Mouse (Mus musculus) lung, embryonic 15.5 days (tissue): ENCODE results near the gene Foxp1. TPM values are rescaled to one million over a fixed set of nuclear protein-coding genes. Genes with fewer than 3 reads are reported as not detected.
A peak's percentile ranks its signal among the peaks of the same experiment; 100 is the strongest.

Experiments
- ATAC-seq: fragments of 200-750 bp; cut with Nextera tagmentation; 2 replicates; pipeline ENCODE4 v1.8.0; 2017; ENCODE audit warnings: moderate number of reproducible peaks, borderline replicate concordance; ENCODE audit not compliant: low FRiP score, low TSS enrichment; ENCODE audit errors: extremely low read depth
- H3K27ac ChIP-seq: fragments of 300-500 bp; sonication (generic); 2 replicates; pipeline ENCODE4 v1.5.1; 2015; ENCODE audit warnings: moderate library complexity, mild to moderate bottlenecking, inconsistent platforms
- H3K27me3 ChIP-seq: fragments of 300-500 bp; sonication (generic); 2 replicates; pipeline ENCODE4 v1.6.1; 2015; ENCODE audit warnings: inconsistent platforms
- H3K36me3 ChIP-seq: fragments of 300-500 bp; sonication (generic); 2 replicates; pipeline ENCODE4 v1.6.1; 2015; ENCODE audit warnings: inconsistent platforms
- H3K4me1 ChIP-seq: fragments of 300-500 bp; sonication (generic); 2 replicates; pipeline ENCODE4 v1.6.1; 2015; ENCODE audit warnings: inconsistent platforms
- H3K4me2 ChIP-seq: fragments of 300-500 bp; sonication (generic); 2 replicates; pipeline ENCODE4 v1.6.1; 2015; ENCODE audit warnings: inconsistent platforms, mild to moderate bottlenecking, moderate library complexity
- H3K4me3 ChIP-seq: fragments of 300-500 bp; sonication (generic); 2 replicates; pipeline ENCODE4 v1.5.1; 2015; ENCODE audit warnings: mild to moderate bottlenecking, inconsistent platforms
- H3K9ac ChIP-seq: fragments of 300-500 bp; sonication (generic); 2 replicates; pipeline ENCODE4 v1.6.1; 2015; ENCODE audit warnings: inconsistent platforms
- H3K9me3 ChIP-seq: fragments of 300-500 bp; sonication (generic); 2 replicates; pipeline ENCODE4 v1.6.1; 2016; ENCODE audit warnings: inconsistent platforms
- WGBS: fragments of 180-500 bp; shearing (Covaris S2); methylation state at CpG from one replicate; pipeline ENCODE4 v1.1.7; 2015; 5-methylcytosine and 5-hydroxymethylcytosine counted together
- polyA plus RNA-seq: library from polyadenylated mRNA; unstranded; fragments of >200 nt; fragmentation: Nextera tagmentation; extraction: Ambion mirVana; gene quantifications from 2 replicates; pipeline ENCODE4 v1.2.1, GENCODE M21; 2015

Foxp1 gene
- polyA plus RNA-seq, 1 experiment from 2014 or later: 109 TPM

- ATAC-seq: no peak
- no peaks in the 10 kb centered on the region for H3K9me3 ChIP-seq
- no peak overlapping the region for H3K4me2 ChIP-seq
- no peaks in the 10 kb centered on the region for H3K4me1 ChIP-seq
- WGBS: 82% methylated on average over 9 of the region's 9 CpGs
- no peak overlapping the region for H3K9ac ChIP-seq
- H3K27me3 ChIP-seq: no peaks in the 10 kb centered on the region
- no peak overlapping the region for H3K4me3 ChIP-seq
- no peak overlapping the region for H3K27ac ChIP-seq
- H3K36me3 ChIP-seq: peaks cover 31% of the 10 kb centered on the region
Measured at GRCm38 (mm10) chr6:99073303-99074271, 448.9 kb downstream of the Foxp1 start.

GRCm38 (mm10) chr6:99070710-99071109 is 451.8 kb downstream of the Foxp1 start:
- Histone ChIP-seq H3K27ac (no peak overlapping the region), H3K27me3 (no peaks in the 10 kb centered on the region), H3K4me3 (no peak overlapping the region), H3K4me1 (peaks cover 8% of the 10 kb centered on the region), H3K9me3 (no peaks in the 10 kb centered on the region), H3K36me3 (peaks cover 26% of the 10 kb centered on the region), H3K9ac (no peak overlapping the region), H3K4me2 (no peak overlapping the region)
- no peak for ATAC-seq
- 52% methylated on average over 5 of the region's 5 CpGs for WGBS

GRCm38 (mm10) chr6:99069726-99070125 is 452.8 kb downstream of the Foxp1 start:
- Histone ChIP-seq H3K4me2 (no peak overlapping the region), H3K27me3 (no peaks in the 10 kb centered on the region), H3K9me3 (no peaks in the 10 kb centered on the region), H3K27ac (no peak overlapping the region), H3K9ac (no peak overlapping the region), H3K36me3 (peaks cover 16% of the 10 kb centered on the region), H3K4me3 (no peak overlapping the region), H3K4me1 (peaks cover 16% of the 10 kb centered on the region)
- 90% methylated on average over 1 of the region's 1 CpGs for WGBS
- no peak for ATAC-seq

GRCm38 (mm10) chr6:99065569-99066353 is 456.8 kb downstream of the Foxp1 start:
- 33% methylated on average over 9 of the region's 9 CpGs for WGBS
- H3K4me1 ChIP-seq: peaks cover 32% of the 10 kb centered on the region
- peak; percentile 56 for ATAC-seq

GRCm38 (mm10) chr6:99063982-99064484 is 458.5 kb downstream of the Foxp1 start:
- Histone ChIP-seq H3K4me1 (peaks cover 32% of the 10 kb centered on the region), H3K27ac (peak overlapping the region; percentile 37), H3K9me3 (no peaks in the 10 kb centered on the region), H3K4me2 (no peak overlapping the region), H3K9ac (no peak overlapping the region), H3K4me3 (no peak overlapping the region), H3K27me3 (no peaks in the 10 kb centered on the region), H3K36me3 (no peaks in the 10 kb centered on the region)
- 38% methylated on average over 10 of the region's 10 CpGs for WGBS
- ATAC-seq: peak; percentile 61

More at GRCm38 (mm10) chr6:99065569-99066353, 456.8 kb downstream of the Foxp1 start:
- no peak overlapping the region for H3K9ac ChIP-seq
- H3K36me3 ChIP-seq: peaks cover 4% of the 10 kb centered on the region; the same call in 1 of the 2 replicates
- H3K27ac ChIP-seq: peak overlapping the region; percentile 30
- H3K9me3 ChIP-seq: no peaks in the 10 kb centered on the region
- H3K27me3 ChIP-seq: no peaks in the 10 kb centered on the region
- H3K4me3 ChIP-seq: no peak overlapping the region
- H3K4me2 ChIP-seq: no peak overlapping the region

- no peak overlapping the region for H3K9ac ChIP-seq
- no peaks in the 10 kb centered on the region for H3K9me3 ChIP-seq
- no peaks in the 10 kb centered on the region for H3K36me3 ChIP-seq
- no peak overlapping the region for H3K4me2 ChIP-seq
- no peak for ATAC-seq
- H3K4me3 ChIP-seq: no peak overlapping the region
- peaks cover 32% of the 10 kb centered on the region for H3K4me1 ChIP-seq
- 73% methylated on average over 8 of the region's 8 CpGs for WGBS
- no peaks in the 10 kb centered on the region for H3K27me3 ChIP-seq
- peak overlapping the region; percentile 34; the same call in 1 of the 2 replicates for H3K27ac ChIP-seq
Measured at GRCm38 (mm10) chr6:99062931-99063330, 459.6 kb downstream of the Foxp1 start.

- no peak overlapping the region for H3K27ac ChIP-seq
- 58% methylated on average over 3 of the region's 3 CpGs for WGBS
- peaks cover 9% of the 10 kb centered on the region for H3K4me1 ChIP-seq
Measured at GRCm38 (mm10) chr6:99058688-99059087, 463.8 kb downstream of the Foxp1 start.

GRCm38 (mm10) chr6:99057113-99057553 is 465.4 kb downstream of the Foxp1 start:
- no peaks in the 10 kb centered on the region for H3K27me3 ChIP-seq
- no peaks in the 10 kb centered on the region for H3K9me3 ChIP-seq
- 80% methylated on average over 4 of the region's 4 CpGs for WGBS
- H3K4me1 ChIP-seq: no peaks in the 10 kb centered on the region
- no peaks in the 10 kb centered on the region for H3K36me3 ChIP-seq
- H3K4me3 ChIP-seq: no peak overlapping the region
- H3K27ac ChIP-seq: no peak overlapping the region
- no peak overlapping the region for H3K9ac ChIP-seq
- H3K4me2 ChIP-seq: no peak overlapping the region
- no peak for ATAC-seq

More at GRCm38 (mm10) chr6:99058688-99059087, 463.8 kb downstream of the Foxp1 start:
- Histone ChIP-seq H3K36me3 (no peaks in the 10 kb centered on the region), H3K9ac (no peak overlapping the region), H3K4me3 (no peak overlapping the region), H3K9me3 (no peaks in the 10 kb centered on the region), H3K27me3 (no peaks in the 10 kb centered on the region), H3K4me2 (no peak overlapping the region)
- ATAC-seq: no peak

- H3K27me3 ChIP-seq: no peaks in the 10 kb centered on the region
- 70% methylated on average over 2 of the region's 2 CpGs for WGBS
- no peak overlapping the region for H3K27ac ChIP-seq
- H3K4me2 ChIP-seq: no peak overlapping the region
- H3K36me3 ChIP-seq: no peaks in the 10 kb centered on the region
- H3K4me3 ChIP-seq: no peak overlapping the region
- H3K9me3 ChIP-seq: no peaks in the 10 kb centered on the region
- H3K9ac ChIP-seq: no peak overlapping the region
- no peak for ATAC-seq
- no peaks in the 10 kb centered on the region for H3K4me1 ChIP-seq
Measured at GRCm38 (mm10) chr6:99056379-99056778, 466.1 kb downstream of the Foxp1 start.

GRCm38 (mm10) chr6:99053998-99054397 is 468.5 kb downstream of the Foxp1 start:
- no peaks in the 10 kb centered on the region for H3K27me3 ChIP-seq
- no peaks in the 10 kb centered on the region for H3K4me1 ChIP-seq
- no peaks in the 10 kb centered on the region for H3K9me3 ChIP-seq
- 80% methylated on average over 2 of the region's 2 CpGs for WGBS
- no peak overlapping the region for H3K4me2 ChIP-seq
- no peaks in the 10 kb centered on the region for H3K36me3 ChIP-seq
- no peak overlapping the region for H3K9ac ChIP-seq
- H3K27ac ChIP-seq: no peak overlapping the region
- ATAC-seq: no peak
- H3K4me3 ChIP-seq: no peak overlapping the region

GRCm38 (mm10) chr6:99053111-99053510 is 469.4 kb downstream of the Foxp1 start:
- Histone ChIP-seq H3K27ac (no peak overlapping the region), H3K36me3 (no peaks in the 10 kb centered on the region), H3K9me3 (no peaks in the 10 kb centered on the region), H3K4me3 (no peak overlapping the region), H3K4me1 (no peaks in the 10 kb centered on the region), H3K4me2 (no peak overlapping the region), H3K27me3 (no peaks in the 10 kb centered on the region), H3K9ac (no peak overlapping the region)
- ATAC-seq: no peak
- WGBS: 67% methylated on average over 7 of the region's 7 CpGs
